Mouse (Mus musculus): ENCODE data around the gene Ttll6.

The Ttll6 gene

DNA sequence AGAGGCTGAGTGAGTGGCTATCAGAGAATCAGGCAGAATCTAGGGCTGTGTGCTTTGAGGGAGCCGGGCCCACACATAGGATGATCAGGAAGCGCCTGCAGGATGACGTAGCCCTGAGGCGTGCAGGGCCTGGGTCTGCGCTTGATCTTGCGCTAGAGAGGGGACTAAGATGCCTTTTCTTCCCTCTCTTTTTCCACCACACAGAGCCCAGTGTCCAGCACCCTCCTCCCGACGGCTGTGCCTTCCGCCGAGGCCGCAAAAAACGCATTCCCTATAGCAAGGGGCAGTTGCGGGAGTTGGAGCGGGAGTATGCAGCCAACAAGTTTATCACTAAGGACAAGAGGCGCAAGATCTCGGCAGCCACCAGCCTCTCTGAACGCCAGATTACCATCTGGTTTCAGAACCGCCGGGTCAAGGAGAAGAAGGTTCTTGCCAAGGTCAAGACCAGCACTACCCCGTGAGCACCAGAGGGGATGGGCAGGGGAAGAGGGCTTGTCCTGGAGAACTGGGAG, 62.2 kb downstream of the Ttll6 start:
- CTCF ChIA-PET: no interaction called here

GRCm38 (mm10) chr11:96198642-96199041, 65.1 kb downstream of the Ttll6 start:
- CTCF ChIA-PET: no interaction called here

- CTCF ChIA-PET: interaction anchor here (0.6 kb wide), 1 partner anchor 72 kb away, joined by 7 read pairs; no protein-coding TSS in a partner anchor
Observed at GRCm38 (mm10) chr11:96199181-96200086, 65.8 kb downstream of the Ttll6 start.

GRCm38 (mm10) chr11:96200183-96200655, 66.6 kb downstream of the Ttll6 start:
- CTCF ChIA-PET: interaction anchor here (0.6 kb wide), 1 partner anchor 71 kb away, joined by 7 read pairs; no protein-coding TSS in a partner anchor

DNA sequence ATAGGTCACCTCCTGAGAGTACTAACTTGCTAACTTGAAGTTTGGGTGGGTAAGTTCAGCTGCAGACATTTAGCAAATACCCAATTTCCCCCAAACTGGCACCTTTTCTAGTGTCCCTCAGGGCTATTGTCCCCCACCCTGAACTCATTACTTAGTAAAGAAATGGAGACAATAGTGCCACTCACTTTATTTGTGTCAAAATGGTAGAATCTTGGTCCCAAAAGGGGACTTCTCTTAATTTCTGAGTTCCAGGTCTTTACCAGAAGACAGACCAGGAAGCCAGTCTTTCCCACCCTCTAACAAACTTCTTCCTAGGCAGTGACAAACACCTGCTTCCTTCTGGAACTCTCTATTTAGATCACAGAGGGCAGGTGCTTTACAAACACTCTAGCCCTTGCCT, 68.2 kb downstream of the Ttll6 start:
- CTCF ChIA-PET: no interaction called here

- CTCF ChIA-PET: no interaction called here
Observed at GRCm38 (mm10) chr11:96202401-96203081, 69.0 kb downstream of the Ttll6 start.

GRCm38 (mm10) chr11:96203182-96203788, 69.7 kb downstream of the Ttll6 start:
- CTCF ChIA-PET: no interaction called here

GRCm38 (mm10) chr11:96203789-96204186, 70.2 kb downstream of the Ttll6 start:
- CTCF ChIA-PET: no interaction called here

- CTCF ChIA-PET: no interaction called here
Observed at GRCm38 (mm10) chr11:96204351-96204750, 70.8 kb downstream of the Ttll6 start.

DNA sequence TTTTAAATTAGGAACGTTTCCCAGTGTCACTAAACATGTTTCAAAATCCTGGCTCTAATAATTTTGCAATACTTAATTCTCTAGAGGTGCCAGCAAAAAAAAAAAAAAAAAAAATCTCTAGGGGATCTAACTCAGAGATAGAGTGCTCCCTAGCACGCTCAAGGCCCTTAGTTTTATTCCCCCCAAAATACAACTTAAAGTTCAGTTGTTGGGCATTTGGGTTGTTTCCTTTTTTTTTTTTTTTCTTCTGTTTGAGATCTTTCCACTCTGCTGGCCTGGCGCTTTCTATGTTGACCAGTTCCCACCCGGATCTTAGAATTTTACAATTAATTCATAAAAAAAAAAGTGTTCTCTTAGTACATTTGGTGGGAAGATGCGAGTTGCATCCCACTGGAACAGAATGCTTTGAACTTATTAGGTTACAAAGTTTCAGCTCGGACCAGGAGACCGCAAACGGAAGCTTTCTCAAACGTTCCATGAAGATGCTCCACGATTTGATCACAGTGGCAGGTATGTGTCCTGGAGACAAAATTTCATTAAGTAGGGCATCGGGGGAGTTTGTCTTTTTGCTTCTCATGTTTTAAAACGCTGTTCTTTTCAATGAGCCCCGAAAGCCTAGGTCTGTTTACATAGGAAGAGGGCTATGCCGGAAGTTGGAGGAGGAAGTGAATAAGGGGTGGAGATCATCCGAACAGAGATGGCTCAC, 72.0 kb downstream of the Ttll6 start:
- CTCF ChIA-PET: no interaction called here
